Mouse (Mus musculus) kidney, postnatal 0 days (tissue): Measurements from ENCODE around the gene Sphk1. TPM values are rescaled to one million over a fixed set of nuclear protein-coding genes. Genes with fewer than 3 reads are reported as not detected.
A peak's percentile ranks its signal among the peaks of the same experiment; 100 is the strongest.

Experiments used
- ATAC-seq: fragments of 200-750 bp; cut with Nextera tagmentation; replicated peaks from 2 replicates; pipeline ENCODE4 v1.8.0; 2017; ENCODE audit warnings: low read depth, moderate number of reproducible peaks, moderate TSS enrichment, moderate library complexity; ENCODE audit not compliant: low FRiP score
- DNase-seq: peaks from one replicate; pipeline ENCODE4 v3.0.0-alpha.2; 2016; ENCODE audit warnings: low spot score
- H3K27ac ChIP-seq: fragments of 300-500 bp; sonication (generic); 2 replicates; pipeline ENCODE4 v1.5.1; 2014; ENCODE audit warnings: mild to moderate bottlenecking
- H3K27me3 ChIP-seq: fragments of 300-500 bp; sonication (generic); 2 replicates; pipeline ENCODE4 v1.6.1; 2014; ENCODE audit warnings: low read length, mixed read lengths; ENCODE audit not compliant: insufficient read depth
- H3K36me3 ChIP-seq: fragments of 300-500 bp; sonication (generic); 2 replicates; pipeline ENCODE4 v1.6.1; 2014; ENCODE audit warnings: low read length, mixed read lengths; ENCODE audit not compliant: insufficient read depth
- H3K4me1 ChIP-seq: fragments of 300-500 bp; sonication (generic); replicated peaks from 2 replicates; pipeline ENCODE4 v1.6.1; 2014; ENCODE audit warnings: antibody characterized with exemption, low read length, mixed read lengths; ENCODE audit not compliant: insufficient read depth
- H3K4me2 ChIP-seq: fragments of 300-500 bp; sonication (generic); 2 replicates; pipeline ENCODE4 v1.6.1; 2014; ENCODE audit warnings: mild to moderate bottlenecking, low read length, moderate library complexity, mixed read lengths
- H3K4me3 ChIP-seq: fragments of 300-500 bp; sonication (generic); replicated peaks from 2 replicates; pipeline ENCODE4 v1.5.1; 2014; ENCODE audit warnings: low read depth, low read length
- H3K9ac ChIP-seq: fragments of 300-500 bp; sonication (generic); 2 replicates; pipeline ENCODE4 v1.6.1; 2014; ENCODE audit warnings: low read depth, low read length
- H3K9me3 ChIP-seq: fragments of 300-500 bp; sonication (generic); replicated peaks from 2 replicates; pipeline ENCODE4 v1.6.1; 2016; ENCODE audit warnings: low read length, inconsistent platforms, mixed read lengths
- CTCF ChIP-seq: IDR thresholded peaks from 2 replicates; pipeline ENCODE4 v1.5.1; 2016; ENCODE audit warnings: antibody characterized with exemption, low read depth, mild to moderate bottlenecking, moderate library complexity
- WGBS: fragments of 180-500 bp; shearing (Covaris S2); extraction: QIAGEN DNeasy Blood & Tissue Kit; methylation state at CpG from one replicate; pipeline ENCODE4 v1.1.7; 2014; 5-methylcytosine and 5-hydroxymethylcytosine counted together
- polyA plus RNA-seq: library from polyadenylated mRNA; unstranded; fragments of >200 nt; fragmentation: Nextera tagmentation; extraction: Ambion mirVana; gene quantifications from 2 replicates; pipeline ENCODE4 v1.2.1, GENCODE M21; 2015

Sphk1 gene
- polyA plus RNA-seq, 1 experiment from 2014 or later = 9.0 TPM

GRCm38 (mm10) chr11:116543110-116543509 lies 12.4 kb downstream of the Sphk1 start:
- peak; percentile 82 for TF ChIP-seq CTCF
- ATAC-seq (no peak), DNase-seq (peak; percentile 56)
- H3K4me3 ChIP-seq = no peak overlapping the region
- no peak overlapping the region for H3K27ac ChIP-seq
- H3K4me1 ChIP-seq = no peaks in the 10 kb centered on the region
- no peaks in the 10 kb centered on the region for H3K27me3 ChIP-seq
- 84% methylated on average over 4 of the region's 4 CpGs for WGBS
- no peak overlapping the region for H3K9ac ChIP-seq
- H3K4me2 ChIP-seq = no peak overlapping the region
- peaks cover 61% of the 10 kb centered on the region for H3K36me3 ChIP-seq
- no peaks in the 10 kb centered on the region for H3K9me3 ChIP-seq

- WGBS = 84% methylated on average over 17 of the region's 17 CpGs
- Histone ChIP-seq H3K9me3 (no peaks in the 10 kb centered on the region), H3K4me2 (no peak overlapping the region), H3K9ac (no peak overlapping the region), H3K27ac (no peak overlapping the region), H3K4me3 (no peak overlapping the region), H3K4me1 (peaks cover 9% of the 10 kb centered on the region; the same call in 1 of the 2 replicates), H3K36me3 (peaks cover 32% of the 10 kb centered on the region), H3K27me3 (no peaks in the 10 kb centered on the region)
- TF ChIP-seq CTCF = no peak
- DNase-seq = no peak
- no peak for ATAC-seq
Measured at GRCm38 (mm10) chr11:116547296-116548060, 16.8 kb downstream of the Sphk1 start.

DNA sequence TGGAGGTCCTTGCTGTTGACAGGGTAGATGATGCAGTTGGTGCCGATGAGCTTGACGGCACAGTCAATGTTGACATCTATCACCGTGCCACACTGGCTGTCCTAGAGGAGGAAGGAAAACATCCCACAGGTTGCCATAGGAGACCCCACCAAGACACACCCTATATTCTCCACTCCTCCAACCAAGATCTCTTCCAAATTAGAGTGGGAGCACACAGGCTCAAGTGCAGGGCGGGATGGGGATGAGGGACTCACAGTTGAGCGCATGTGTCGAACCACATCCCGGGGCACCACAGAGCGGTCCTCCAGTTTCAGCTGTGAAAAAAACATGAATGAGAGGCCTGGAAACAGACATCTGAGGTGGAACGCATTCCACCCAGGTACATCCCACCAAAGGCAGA lies 18.1 kb downstream of the Sphk1 start:
- Histone ChIP-seq H3K9me3 (no peaks in the 10 kb centered on the region), H3K4me1 (peaks cover 9% of the 10 kb centered on the region; the same call in 1 of the 2 replicates), H3K27ac (no peak overlapping the region), H3K27me3 (no peaks in the 10 kb centered on the region), H3K4me3 (no peak overlapping the region), H3K9ac (no peak overlapping the region), H3K4me2 (no peak overlapping the region), H3K36me3 (peaks cover 19% of the 10 kb centered on the region)
- no peak for ATAC-seq
- no peak for TF ChIP-seq CTCF
- no peak for DNase-seq
- 93% methylated on average over 9 of the region's 9 CpGs for WGBS

DNA sequence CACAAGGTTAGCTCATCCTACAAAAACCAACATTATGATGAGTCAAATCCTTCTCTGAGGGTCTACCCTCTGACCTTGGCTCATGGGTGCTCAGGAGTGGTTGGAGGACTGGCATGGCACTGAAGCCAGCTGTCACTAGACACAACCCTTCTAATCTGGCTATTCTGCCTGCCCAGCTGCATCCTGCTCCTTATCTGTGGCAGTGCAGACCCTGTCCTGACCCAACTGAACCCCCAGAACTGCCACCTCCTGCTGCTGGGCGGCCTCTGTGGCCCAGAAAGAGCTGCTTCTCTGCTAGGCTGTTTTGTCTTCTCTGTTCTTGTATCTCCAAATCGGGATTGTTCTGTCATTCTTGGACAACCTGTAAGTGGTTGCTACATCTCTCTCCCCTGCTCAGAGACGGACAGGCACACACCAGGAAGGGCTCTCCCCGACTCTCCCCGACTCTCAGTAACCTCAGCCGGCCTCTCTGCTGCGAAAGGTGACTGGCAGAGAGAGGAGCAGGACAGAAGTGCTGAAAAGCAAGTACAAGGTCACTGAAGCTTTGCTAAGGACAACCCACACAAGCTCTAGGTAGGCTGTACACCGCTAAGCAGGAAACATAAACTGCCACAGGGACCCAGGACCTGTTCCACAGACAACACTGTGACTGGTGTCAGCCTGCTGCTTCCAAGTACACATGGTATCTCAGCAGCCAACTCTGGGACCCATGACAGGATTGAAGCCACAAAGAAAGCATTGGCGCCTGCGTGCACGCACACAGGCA lies 18.7 kb downstream of the Sphk1 start:
- no peak for TF ChIP-seq CTCF
- H3K27ac ChIP-seq = 0 out of 2 replicates have a peak overlapping the region, but pooled peaks have one; percentile 36
- 75% methylated on average over 11 of the region's 11 CpGs for WGBS
- H3K36me3 ChIP-seq = peaks cover 13% of the 10 kb centered on the region
- no peak overlapping the region for H3K9ac ChIP-seq
- no peak overlapping the region for H3K4me3 ChIP-seq
- no peak for DNase-seq
- no peaks in the 10 kb centered on the region for H3K27me3 ChIP-seq
- no peak for ATAC-seq
- H3K4me2 ChIP-seq = no peak overlapping the region
- H3K9me3 ChIP-seq = no peaks in the 10 kb centered on the region
- peaks cover 13% of the 10 kb centered on the region; the same call in 1 of the 2 replicates for H3K4me1 ChIP-seq

- no peak for TF ChIP-seq CTCF
- Histone ChIP-seq H3K9me3 (no peaks in the 10 kb centered on the region), H3K4me3 (no peak overlapping the region), H3K4me1 (peaks cover 13% of the 10 kb centered on the region; the same call in 1 of the 2 replicates), H3K9ac (no peak overlapping the region), H3K27ac (peak overlapping the region; percentile 36; the same call in 1 of the 2 replicates), H3K27me3 (no peaks in the 10 kb centered on the region), H3K4me2 (no peak overlapping the region), H3K36me3 (peaks cover 8% of the 10 kb centered on the region)
- WGBS = 36% methylated on average over 7 of the region's 7 CpGs
- ATAC-seq (no peak), DNase-seq (no peak)
Measured at GRCm38 (mm10) chr11:116550748-116551147, 20.0 kb downstream of the Sphk1 start.

GRCm38 (mm10) chr11:116552194-116552593 lies 21.5 kb downstream of the Sphk1 start:
- Histone ChIP-seq H3K27me3 (no peaks in the 10 kb centered on the region), H3K36me3 (no peaks in the 10 kb centered on the region), H3K4me1 (peaks cover 13% of the 10 kb centered on the region; the same call in 1 of the 2 replicates), H3K9ac (no peak overlapping the region), H3K9me3 (no peaks in the 10 kb centered on the region), H3K4me2 (no peak overlapping the region), H3K4me3 (no peak overlapping the region), H3K27ac (no peak overlapping the region)
- WGBS = 52% methylated on average over 1 of the region's 1 CpGs
- ATAC-seq (no peak), DNase-seq (no peak)
- no peak for TF ChIP-seq CTCF
